Mouse (Mus musculus): ENCODE measurements at regions not wholly inside any gene's neighbourhood (a gene's known extent, or its start where the extent isn't known, plus 50 kb on each side); places are given as distances from the start of the nearest gene placed in this dataset.

GRCm38 (mm10) chr2:47945061-47945460 lies 868.8 kb upstream of the Acvr2a start:
- DNase-seq (ENCODE audit: low spot score) = peak; percentile 8

DNA sequence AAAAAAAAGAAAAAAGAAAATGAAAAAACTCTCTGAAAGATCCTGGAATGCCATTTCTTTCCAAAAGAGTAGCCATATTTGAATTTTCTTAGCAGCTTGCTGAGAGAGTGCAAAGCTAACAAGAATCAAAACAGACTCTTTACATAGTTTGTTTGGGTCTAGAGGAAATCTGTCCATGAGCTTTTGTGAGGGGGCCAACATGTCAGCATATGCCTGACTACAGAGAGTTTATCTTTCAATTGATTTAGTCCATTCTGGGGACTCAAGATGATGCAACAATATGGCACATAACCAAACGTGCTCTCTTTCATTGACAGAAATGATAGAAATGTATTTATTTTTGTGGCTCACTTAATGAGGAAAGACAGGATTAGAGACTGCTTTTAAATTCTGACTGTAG lies 822.8 kb upstream of the Acvr2a start:
- no peak for DNase-seq (ENCODE audit: low spot score)

DNA sequence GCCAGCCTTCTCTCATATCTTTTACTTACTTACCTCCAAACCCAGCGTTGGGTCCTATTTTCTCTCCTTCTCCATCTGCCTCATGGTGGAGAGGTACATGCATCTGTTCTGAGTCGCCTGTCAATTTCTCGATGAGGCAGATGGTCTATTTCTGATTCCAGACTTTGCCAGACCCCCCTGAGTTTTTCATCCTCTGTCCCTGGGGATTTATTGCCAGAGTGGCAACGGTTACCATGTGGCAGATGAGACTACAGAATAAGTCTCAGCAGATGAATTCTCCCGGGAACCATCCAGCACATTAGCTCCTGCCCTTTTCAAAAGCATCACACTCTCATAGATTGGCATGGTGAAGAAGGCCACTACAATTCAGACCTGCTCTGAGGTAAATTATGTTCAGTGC lies 819.7 kb upstream of the Acvr2a start:
- no peak for DNase-seq (ENCODE audit: low spot score)

GRCm38 (mm10) chr2:48001230-48001629 lies 812.7 kb upstream of the Acvr2a start:
- DNase-seq (ENCODE audit: low spot score) = no peak

DNA sequence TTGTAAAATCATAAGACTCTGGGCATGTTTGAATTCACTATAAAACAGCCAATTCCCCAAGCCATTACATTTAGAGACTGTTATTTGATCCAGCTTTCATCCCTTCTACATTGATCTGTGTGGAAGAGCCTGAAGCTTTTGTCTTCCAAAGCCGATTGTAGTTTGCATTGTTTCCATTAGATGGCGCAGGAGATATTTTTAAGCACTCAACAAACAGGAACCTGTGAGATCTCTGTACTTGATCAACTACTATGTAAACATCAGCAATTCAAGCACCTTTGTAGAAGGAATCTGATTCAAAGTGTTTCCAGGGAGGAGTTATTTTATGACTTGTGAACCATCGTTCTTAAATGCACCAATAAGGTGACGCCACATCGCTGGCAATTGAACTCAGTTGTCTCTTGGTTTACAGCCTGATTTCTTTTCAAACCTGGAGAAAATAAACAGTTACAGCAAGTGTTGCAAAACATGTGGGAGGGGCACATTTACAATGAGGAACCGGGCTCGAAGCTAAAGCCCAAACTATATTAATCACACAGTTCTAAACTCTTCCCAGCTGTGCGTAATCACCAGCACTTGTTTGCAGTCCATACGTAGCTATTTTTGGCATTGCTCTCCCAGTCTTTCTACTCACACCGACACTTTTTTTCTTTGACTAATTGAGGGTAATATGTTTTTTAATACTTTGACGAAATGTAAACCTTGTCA lies 812.0 kb upstream of the Acvr2a start:
- peak; percentile 74 for DNase-seq (ENCODE audit: low spot score)

- no peak for DNase-seq (ENCODE audit: low spot score)
Observed at GRCm38 (mm10) chr2:48010308-48010707, 803.6 kb upstream of the Acvr2a start.

GRCm38 (mm10) chr2:48027559-48027958 lies 786.4 kb upstream of the Acvr2a start:
- DNase-seq (ENCODE audit: low spot score) = no peak

- DNase-seq (ENCODE audit: low spot score) = no peak
Observed at GRCm38 (mm10) chr2:48061375-48061774, 752.5 kb upstream of the Acvr2a start.

GRCm38 (mm10) chr2:48063436-48063835 lies 750.5 kb upstream of the Acvr2a start:
- no peak for DNase-seq (ENCODE audit: low spot score)

DNA sequence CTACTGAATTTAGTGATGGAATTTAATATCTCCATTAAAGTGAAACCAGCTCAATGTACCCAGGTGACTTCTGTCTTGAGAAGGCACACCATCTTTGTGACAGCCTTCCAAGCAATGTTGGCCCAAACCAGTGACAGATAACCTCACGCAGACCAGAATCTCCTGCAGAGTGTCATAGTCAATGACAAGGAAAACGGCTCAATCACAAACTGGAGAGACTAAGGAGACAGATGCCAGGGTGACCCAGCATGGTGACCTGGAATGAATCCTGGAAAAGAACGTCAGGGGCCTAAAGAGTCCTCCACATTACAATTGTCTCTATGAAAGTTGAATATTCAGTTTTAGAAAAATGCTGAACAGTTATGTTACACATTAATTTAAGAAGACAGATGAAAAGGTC lies 748.7 kb upstream of the Acvr2a start:
- DNase-seq (ENCODE audit: low spot score) = no peak

GRCm38 (mm10) chr2:48082120-48082799 lies 731.6 kb upstream of the Acvr2a start:
- no peak for DNase-seq (ENCODE audit: low spot score)

DNA sequence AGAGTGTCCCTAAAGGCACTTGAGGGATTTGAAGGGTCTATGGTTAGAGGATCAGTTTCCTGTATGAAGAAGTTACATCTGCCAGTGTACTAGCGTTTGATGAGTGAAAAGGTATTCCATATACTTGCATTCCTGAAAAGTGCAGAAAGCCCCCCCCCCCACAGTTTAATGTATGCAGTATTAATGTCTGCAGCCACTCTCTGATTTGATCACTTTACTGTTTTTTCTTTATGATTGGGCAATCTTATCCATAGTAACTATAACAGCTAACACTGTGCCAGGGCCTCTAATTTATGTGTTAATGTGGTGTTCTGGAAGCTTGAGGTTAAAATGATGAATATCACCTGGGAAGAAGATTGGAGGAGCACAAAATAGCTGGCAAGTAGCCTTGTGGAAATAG lies 715.6 kb upstream of the Acvr2a start:
- no peak for DNase-seq (ENCODE audit: low spot score)

DNA sequence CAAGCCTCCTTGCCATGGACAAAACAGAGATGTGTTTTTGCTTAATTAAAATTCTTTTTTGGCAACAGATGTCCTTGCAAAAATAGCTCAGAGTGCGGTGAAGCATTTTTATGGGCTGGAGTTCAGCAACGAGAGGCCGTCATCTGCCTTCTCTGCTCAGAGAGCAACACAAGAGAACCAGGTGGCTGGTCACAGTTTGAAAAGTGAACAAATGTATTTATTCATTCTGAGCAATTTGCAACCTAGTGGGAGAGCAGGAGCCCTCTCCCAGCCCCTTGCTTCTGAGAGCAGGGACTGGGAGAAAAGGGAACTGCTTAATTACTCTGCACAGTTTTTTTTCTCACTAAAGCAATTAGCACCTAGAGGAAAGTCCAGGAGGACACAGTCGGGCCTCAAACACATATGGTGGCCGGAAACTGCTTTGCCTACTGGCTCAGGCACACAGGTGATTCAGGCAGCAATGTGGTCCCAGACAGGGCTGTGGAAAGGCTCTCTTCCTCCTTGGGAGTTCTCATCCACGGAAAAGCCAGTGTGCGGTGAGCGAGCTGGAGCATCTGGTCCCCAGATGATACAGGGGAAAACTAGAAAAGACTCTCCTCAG lies 714.9 kb upstream of the Acvr2a start:
- DNase-seq (ENCODE audit: low spot score) = no peak

GRCm38 (mm10) chr2:48123662-48124061 lies 690.2 kb upstream of the Acvr2a start:
- no peak for DNase-seq (ENCODE audit: low spot score)

- DNase-seq (ENCODE audit: low spot score) = peak; percentile 9
Observed at GRCm38 (mm10) chr2:48138051-48138611, 675.8 kb upstream of the Acvr2a start.

- DNase-seq (ENCODE audit: low spot score) = no peak
Observed at GRCm38 (mm10) chr2:48141281-48141680, 672.6 kb upstream of the Acvr2a start.

- no peak for DNase-seq (ENCODE audit: low spot score)
Observed at GRCm38 (mm10) chr2:48154706-48155105, 659.2 kb upstream of the Acvr2a start.

- DNase-seq (ENCODE audit: low spot score) = no peak
Observed at GRCm38 (mm10) chr2:48172626-48173025, 641.3 kb upstream of the Acvr2a start.

DNA sequence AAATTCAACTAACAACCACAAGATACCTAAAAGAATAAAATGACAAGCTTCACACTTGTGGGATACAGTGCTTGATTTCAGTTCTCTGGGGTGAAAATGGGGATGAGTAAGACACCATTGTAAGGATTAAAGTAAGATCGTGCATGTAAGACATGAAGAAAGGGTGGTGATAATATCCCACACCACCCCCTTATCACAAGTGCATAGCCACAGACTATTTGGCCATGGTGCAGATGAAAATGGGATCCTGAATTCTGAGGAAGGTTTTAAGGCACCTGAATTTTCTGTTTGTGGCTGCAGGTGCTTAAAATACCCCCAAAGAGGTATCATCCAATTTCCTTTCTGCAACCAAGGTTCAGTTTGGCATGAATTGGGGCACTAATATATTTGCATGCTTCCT lies 627.7 kb upstream of the Acvr2a start:
- no peak for DNase-seq (ENCODE audit: low spot score)

- peak; percentile 45 for DNase-seq (ENCODE audit: low spot score)
Observed at GRCm38 (mm10) chr2:48186609-48187008, 627.3 kb upstream of the Acvr2a start.

DNA sequence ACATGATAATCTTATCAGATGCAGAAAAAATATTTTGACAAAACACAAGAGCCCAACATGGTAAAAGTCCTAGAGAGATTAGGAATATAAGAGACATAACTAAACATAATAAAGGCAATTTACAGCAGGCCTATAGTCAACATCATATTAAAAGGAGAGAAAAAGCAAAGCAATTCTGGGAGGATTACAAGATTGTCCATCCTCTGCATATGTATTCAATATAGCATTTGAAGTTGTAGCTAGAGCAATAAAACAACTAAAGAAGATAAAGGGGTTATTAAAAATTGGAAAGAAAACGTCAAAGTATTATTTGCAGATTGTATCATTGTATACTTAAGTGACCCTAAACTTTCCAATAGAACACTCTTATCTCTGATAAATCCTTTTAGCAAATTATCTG lies 602.1 kb upstream of the Acvr2a start:
- no peak for DNase-seq (ENCODE audit: low spot score)

DNA sequence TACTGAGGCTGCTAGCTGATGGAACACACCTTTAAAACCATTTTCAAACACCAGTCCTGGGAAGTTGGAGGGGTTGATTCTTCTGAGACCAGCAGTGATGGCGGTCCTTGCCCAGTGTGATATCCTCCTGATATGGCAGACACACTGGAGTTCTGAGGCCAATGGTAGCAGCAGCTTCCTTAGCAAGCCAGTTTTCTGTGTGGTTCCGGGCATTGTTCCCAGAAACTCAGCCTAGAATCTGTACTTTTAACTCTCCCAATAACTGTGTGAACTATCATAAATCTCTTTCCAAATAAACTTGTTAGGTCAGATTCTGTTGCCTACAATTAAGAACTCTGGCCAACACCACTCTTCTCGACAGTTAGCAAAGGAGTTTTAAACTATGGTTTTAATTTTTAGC lies 593.1 kb upstream of the Acvr2a start:
- no peak for DNase-seq (ENCODE audit: low spot score)
